Mouse (Mus musculus): Measurements from ENCODE around the gene Haus2.

Haus2 gene

DNA sequence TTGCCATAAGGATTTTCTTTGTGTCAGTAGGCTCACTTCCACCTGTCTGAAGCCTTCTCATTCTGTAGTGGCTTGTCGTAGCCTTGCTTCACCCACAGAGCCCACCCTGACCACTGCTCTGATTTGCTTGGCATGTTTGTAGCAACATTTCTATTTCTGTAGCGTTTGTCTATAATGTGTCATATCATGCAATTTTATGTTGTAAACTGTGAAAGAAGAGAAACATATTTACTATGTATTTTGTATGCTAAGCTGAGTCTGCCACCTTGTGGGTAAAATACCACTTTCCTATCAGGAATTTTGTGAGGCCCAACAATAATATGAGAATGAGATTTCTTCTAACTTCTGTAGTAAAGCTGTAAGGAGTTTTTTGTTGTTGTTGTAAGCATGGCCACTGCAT is 61.1 kb downstream of the Haus2 start:
- DNase-seq: no peak

Data from layer of hippocampus, adult 9-11 months (tissue).